Mouse (Mus musculus) ES-E14 (cell line): ENCODE measurements around the gene Primpol.

Source experiments
- HCFC1 ChIP-seq: IDR thresholded peaks from 2 replicates; pipeline ENCODE4 v1.6.1; 2012; ENCODE audit warnings: low read length, inconsistent platforms, borderline replicate concordance; ENCODE audit not compliant: insufficient read depth
- ZNF384 ChIP-seq: IDR thresholded peaks from 2 replicates; pipeline ENCODE4 v1.6.1; 2012; ENCODE audit warnings: low read depth, low read length, inconsistent platforms

GRCm38 (mm10) chr8:46547245-46547644, 69.8 kb downstream of the Primpol start:
- TF ChIP-seq ZNF384 (no peak), HCFC1 (no peak)
